Mouse (Mus musculus): Measurements from ENCODE around the gene Gm49661. TPM values are rescaled to one million over a fixed set of nuclear protein-coding genes. Genes with fewer than 3 reads are reported as not detected.

Gene Gm49661
- polyA plus RNA-seq, 1 experiment from 2014 or later, result not detected

GRCm38 (mm10) chr8:84934860-84935259 is 34.4 kb downstream of the Gm49661 start:
- no peak for DNase-seq (ENCODE audit: low spot score)

GRCm38 (mm10) chr8:84933767-84934559 is 35.3 kb downstream of the Gm49661 start:
- no peak for DNase-seq (ENCODE audit: low spot score)

GRCm38 (mm10) chr8:84930582-84930981 is 38.7 kb downstream of the Gm49661 start:
- DNase-seq (ENCODE audit: low spot score), result no peak

GRCm38 (mm10) chr8:84928456-84929306 is 40.6 kb downstream of the Gm49661 start:
- peak; percentile 54 for DNase-seq (ENCODE audit: low spot score)

- no peak for DNase-seq (ENCODE audit: low spot score)
These were observed 41.7 kb downstream of the Gm49661 start for GRCm38 (mm10) chr8:84927513-84927912.

GRCm38 (mm10) chr8:84925557-84925956 is 43.7 kb downstream of the Gm49661 start:
- DNase-seq (ENCODE audit: low spot score), result no peak

GRCm38 (mm10) chr8:84921596-84921995 is 47.6 kb downstream of the Gm49661 start:
- DNase-seq (ENCODE audit: low spot score), result no peak

GRCm38 (mm10) chr8:84918646-84919045 is 50.6 kb downstream of the Gm49661 start:
- DNase-seq (ENCODE audit: low spot score), result no peak

GRCm38 (mm10) chr8:84917781-84918180 is 51.5 kb downstream of the Gm49661 start:
- no peak for DNase-seq (ENCODE audit: low spot score)

Small RNAs within 50 kb of the gene (microRNA-seq; reads per million reads assigned to microRNA genes)
- gene Gm24197 (ENCODE audit: borderline number of aligned reads), result not detected

Other genes with a start within 250 kb of the Gm49661 start
- gene G430095P16Rik, start 246.4 kb downstream of the Gm49661 start, polyA plus RNA-seq (2015; fragmentation: Nextera tagmentation; extraction: Ambion mirVana), result 2.4 and 3.6 TPM in 2 replicates
- gene Nfix, start 169.1 kb downstream of the Gm49661 start, polyA plus RNA-seq (2015; fragmentation: Nextera tagmentation; extraction: Ambion mirVana), result 7.2 and 11.7 TPM in 2 replicates
- 4.0 and 4.4 TPM in 2 replicates for gene Dand5, start 146.6 kb downstream of the Gm49661 start, polyA plus RNA-seq (2015; fragmentation: Nextera tagmentation; extraction: Ambion mirVana)
- gene Gadd45gip1, start 137.9 kb downstream of the Gm49661 start, polyA plus RNA-seq (2015; fragmentation: Nextera tagmentation; extraction: Ambion mirVana), result 56.4 and 57.4 TPM in 2 replicates
- gene Rad23a, start 128.8 kb downstream of the Gm49661 start, polyA plus RNA-seq (2015; fragmentation: Nextera tagmentation; extraction: Ambion mirVana), result 120 and 141 TPM in 2 replicates
- 383 and 479 TPM in 2 replicates for gene Calr, start 122.5 kb downstream of the Gm49661 start, polyA plus RNA-seq (2015; fragmentation: Nextera tagmentation; extraction: Ambion mirVana)
- gene Farsa, start 112.4 kb downstream of the Gm49661 start, polyA plus RNA-seq (2015; fragmentation: Nextera tagmentation; extraction: Ambion mirVana), result 92.4 and 93.1 TPM in 2 replicates
- gene Syce2, start 97.3 kb downstream of the Gm49661 start, polyA plus RNA-seq (2015; fragmentation: Nextera tagmentation; extraction: Ambion mirVana), result 104 and 110 TPM in 2 replicates
- 27.1 and 29.1 TPM in 2 replicates for gene Gcdh, start 75.5 kb downstream of the Gm49661 start, polyA plus RNA-seq (2015; fragmentation: Nextera tagmentation; extraction: Ambion mirVana)
- gene Klf1, start 67.5 kb downstream of the Gm49661 start, polyA plus RNA-seq (2015; fragmentation: Nextera tagmentation; extraction: Ambion mirVana), result 0.37 and 0.43 TPM in 2 replicates
- 12.8 and 12.9 TPM in 2 replicates for gene Dnase2a, start 60.9 kb downstream of the Gm49661 start, polyA plus RNA-seq (2015; fragmentation: Nextera tagmentation; extraction: Ambion mirVana)
- 0.08 and 0.22 TPM in 2 replicates for gene Mast1, start 32.1 kb downstream of the Gm49661 start, polyA plus RNA-seq (2015; fragmentation: Nextera tagmentation; extraction: Ambion mirVana)
- 0.10 and 0.23 TPM in 2 replicates for gene Rtbdn, start 22.4 kb downstream of the Gm49661 start, polyA plus RNA-seq (2015; fragmentation: Nextera tagmentation; extraction: Ambion mirVana)
- 450 and 476 TPM in 2 replicates for gene Prdx2, start 154 bp upstream of the Gm49661 start, polyA plus RNA-seq (2015; fragmentation: Nextera tagmentation; extraction: Ambion mirVana)
- gene Rnaseh2a, start 334 bp upstream of the Gm49661 start, polyA plus RNA-seq (2015; fragmentation: Nextera tagmentation; extraction: Ambion mirVana), result 150 TPM in 2 replicates
- gene Junb, start 9.3 kb upstream of the Gm49661 start, polyA plus RNA-seq (2015; fragmentation: Nextera tagmentation; extraction: Ambion mirVana), result 71.2 and 71.6 TPM in 2 replicates
- gene Hook2, start 21.2 kb upstream of the Gm49661 start, polyA plus RNA-seq (2015; fragmentation: Nextera tagmentation; extraction: Ambion mirVana), result 14.9 and 16.0 TPM in 2 replicates
- gene Best2, start 45.1 kb upstream of the Gm49661 start, polyA plus RNA-seq (2015; fragmentation: Nextera tagmentation; extraction: Ambion mirVana), result 0.12 TPM in 1 of 2 replicates, not detected in the other
- 90.7 and 95.8 TPM in 2 replicates for gene Asna1, start 55.8 kb upstream of the Gm49661 start, polyA plus RNA-seq (2015; fragmentation: Nextera tagmentation; extraction: Ambion mirVana)
- gene Trir, start 57.4 kb upstream of the Gm49661 start, polyA plus RNA-seq (2015; fragmentation: Nextera tagmentation; extraction: Ambion mirVana), result 172 and 191 TPM in 2 replicates
- gene Tnpo2, start 67.5 kb upstream of the Gm49661 start, polyA plus RNA-seq (2015; fragmentation: Nextera tagmentation; extraction: Ambion mirVana), result 27.4 and 29.0 TPM in 2 replicates
- gene Fbxw9, start 90.6 kb upstream of the Gm49661 start, polyA plus RNA-seq (2015; fragmentation: Nextera tagmentation; extraction: Ambion mirVana), result 15.0 and 18.0 TPM in 2 replicates
- not detected in 2 replicates for gene Gm5741, start 98.5 kb upstream of the Gm49661 start, polyA plus RNA-seq (2015; fragmentation: Nextera tagmentation; extraction: Ambion mirVana)
- 78.0 and 80.5 TPM in 2 replicates for gene Dhps, start 102.3 kb upstream of the Gm49661 start, polyA plus RNA-seq (2015; fragmentation: Nextera tagmentation; extraction: Ambion mirVana)
- gene Wdr83os, start 111.3 kb upstream of the Gm49661 start, polyA plus RNA-seq (2015; fragmentation: Nextera tagmentation; extraction: Ambion mirVana), result 142 and 149 TPM in 2 replicates
- 53.4 and 54.2 TPM in 2 replicates for gene Wdr83, start 111.9 kb upstream of the Gm49661 start, polyA plus RNA-seq (2015; fragmentation: Nextera tagmentation; extraction: Ambion mirVana)
- gene Man2b1, start 113.8 kb upstream of the Gm49661 start, polyA plus RNA-seq (2015; fragmentation: Nextera tagmentation; extraction: Ambion mirVana), result 64.0 and 68.4 TPM in 2 replicates
- gene Zfp791, start 153.7 kb upstream of the Gm49661 start, polyA plus RNA-seq (2015; fragmentation: Nextera tagmentation; extraction: Ambion mirVana), result 0.50 and 0.53 TPM in 2 replicates
- gene Cks1brt, start 182.5 kb upstream of the Gm49661 start, polyA plus RNA-seq (2015; fragmentation: Nextera tagmentation; extraction: Ambion mirVana), result 0.05 TPM in 1 of 2 replicates, not detected in the other